Mouse (Mus musculus) Patski (cell line): Measurements from ENCODE around the gene Sh3tc1. TPM values are rescaled to one million over a fixed set of nuclear protein-coding genes. Genes with fewer than 3 reads are reported as not detected.

Experiments used
- ATAC-seq: fragments of 100-300 bp; one replicate; pipeline ENCODE4 v1.8.0; 2021
- CTCF ChIA-PET: fragments of 350-600 bp; sonication (Branson Sonifier 250); formaldehyde crosslinking; loops from one replicate; lab custom pipeline; 2022; ENCODE audit warnings: inconsistent platforms; lab: Charles Lee
- POLR2A ChIA-PET: fragments of 350-600 bp; sonication (Branson Sonifier 250); formaldehyde crosslinking; loops from one replicate; lab custom pipeline; 2022; ENCODE audit warnings: antibody characterized with exemption, inconsistent platforms; lab: Charles Lee
- DNase-seq: peaks from one replicate; pipeline ENCODE4 v3.0.0-alpha.2; 2011; ENCODE audit warnings: low read depth, low spot score
- H3K27me3 ChIP-seq: fragments of 371-371 bp; one replicate; pipeline ENCODE4 v1.5.1; 2021
- CTCF ChIP-seq: fragments of 100-300 bp; IDR thresholded peaks from one replicate; pipeline ENCODE4 v1.5.1; 2021
- in situ Hi-C: fragments of 300-500 bp; cut with MboI; formaldehyde crosslinking; loops from 3 replicates; pipeline ENCODE4 v1.11.1; 2018; ENCODE audit warnings: low pct_unique_long_range_greater_than_20kb, mixed read lengths
- polyA plus RNA-seq: library from polyadenylated mRNA; unstranded; gene quantifications from one replicate; pipeline ENCODE4 v1.2.3, GENCODE M21; 2021

Gene Sh3tc1
- polyA plus RNA-seq = 25.1 TPM

GRCm38 (mm10) chr5:35739536-35740278 is at the start of gene Sh3tc1:
Sh3tc1 (minus strand) TSS chr5:35739987.
- in situ Hi-C loops = no loop called here
- ChIA-PET POLR2A (no interaction called here), CTCF (interaction anchor here (1.4 to 2.8 kb wide), 2 partner anchors 16 to 26 kb away, joined by 6 to 8 read pairs; no protein-coding TSS in a partner anchor)
- no peak for ATAC-seq
- no peak for TF ChIP-seq CTCF
- no peaks in the 10 kb centered on the region for H3K27me3 ChIP-seq
- DNase-seq = no peak

- TF ChIP-seq CTCF = no peak
- in situ Hi-C loops = no loop called here
- no peaks in the 10 kb centered on the region for H3K27me3 ChIP-seq
- ChIA-PET CTCF (interaction anchor here (0.7 to 1.4 kb wide), 3 partner anchors 9 to 18 kb away, joined by 3 read pairs; no protein-coding TSS in a partner anchor), POLR2A (no interaction called here)
- no peak for ATAC-seq
- DNase-seq = no peak
Observed at GRCm38 (mm10) chr5:35788719-35789118, 48.9 kb upstream of the Sh3tc1 start.

GRCm38 (mm10) chr5:35787847-35788246 is 48.1 kb upstream of the Sh3tc1 start:
- ATAC-seq (no peak), DNase-seq (no peak)
- ChIA-PET POLR2A (no interaction called here), CTCF (interaction anchor here (0.7 kb wide), 1 partner anchor 8 kb away, joined by 3 read pairs; no protein-coding TSS in a partner anchor)
- TF ChIP-seq CTCF = no peak
- in situ Hi-C loops = no loop called here
- H3K27me3 ChIP-seq = no peaks in the 10 kb centered on the region

GRCm38 (mm10) chr5:35785853-35786252 is 46.1 kb upstream of the Sh3tc1 start:
- DNase-seq (no peak), ATAC-seq (no peak)
- CTCF ChIA-PET = interaction anchor here (5.6 kb wide), 1 partner anchor 10 kb away, joined by 19 read pairs; no protein-coding TSS in a partner anchor
- in situ Hi-C loops = no loop called here
- no peaks in the 10 kb centered on the region for H3K27me3 ChIP-seq
- TF ChIP-seq CTCF = no peak
- POLR2A ChIA-PET = no interaction called here

- ChIA-PET CTCF (interaction anchor here (1.5 to 5.6 kb wide), 2 partner anchors 13 to 17 kb away, joined by 4 to 19 read pairs; no protein-coding TSS in a partner anchor), POLR2A (no interaction called here)
Observed at GRCm38 (mm10) chr5:35782648-35783180, 42.9 kb upstream of the Sh3tc1 start.

GRCm38 (mm10) chr5:35781116-35781515 is 41.3 kb upstream of the Sh3tc1 start:
- DNase-seq (no peak), ATAC-seq (no peak)
- in situ Hi-C loops = no loop called here
- H3K27me3 ChIP-seq = no peaks in the 10 kb centered on the region
- ChIA-PET CTCF (interaction anchor here (2.6 kb wide), 1 partner anchor 14 kb away, joined by 11 read pairs; no protein-coding TSS in a partner anchor), POLR2A (no interaction called here)
- no peak for TF ChIP-seq CTCF

More at GRCm38 (mm10) chr5:35782648-35783180, 42.9 kb upstream of the Sh3tc1 start:
- ATAC-seq (no peak), DNase-seq (no peak)
- H3K27me3 ChIP-seq = no peaks in the 10 kb centered on the region
- TF ChIP-seq CTCF = no peak
- in situ Hi-C loops = no loop called here

- no peak for TF ChIP-seq CTCF
- ChIA-PET POLR2A (interaction anchor here (0.6 kb wide), 1 partner anchor 656 kb away, joined by 3 read pairs; no protein-coding TSS in a partner anchor), CTCF (interaction anchor here (1.1 to 2.7 kb wide), 2 partner anchors 19 to 22 kb away, joined by 3 to 6 read pairs; no protein-coding TSS in a partner anchor)
- in situ Hi-C loops = no loop called here
- DNase-seq (no peak), ATAC-seq (no peak)
- H3K27me3 ChIP-seq = no peaks in the 10 kb centered on the region
Observed at GRCm38 (mm10) chr5:35774137-35774424, 34.3 kb upstream of the Sh3tc1 start.

GRCm38 (mm10) chr5:35773274-35774136 is 33.7 kb upstream of the Sh3tc1 start:
- in situ Hi-C loops = no loop called here
- ChIA-PET POLR2A (no interaction called here), CTCF (interaction anchor here (1.1 to 2.7 kb wide), 2 partner anchors 18 to 22 kb away, joined by 3 to 6 read pairs; no protein-coding TSS in a partner anchor)
- H3K27me3 ChIP-seq = no peaks in the 10 kb centered on the region
- DNase-seq (no peak), ATAC-seq (peak; percentile 48)
- no peak for TF ChIP-seq CTCF

- ATAC-seq = no peak
- no peaks in the 10 kb centered on the region for H3K27me3 ChIP-seq
- no peak for TF ChIP-seq CTCF
- POLR2A ChIA-PET = no interaction called here
- CTCF ChIA-PET = no interaction called here
- in situ Hi-C loops = no loop called here
- DNase-seq = no peak
Observed at GRCm38 (mm10) chr5:35770891-35771663, 31.3 kb upstream of the Sh3tc1 start.

GRCm38 (mm10) chr5:35770246-35770645 is 30.5 kb upstream of the Sh3tc1 start:
- TF ChIP-seq CTCF = no peak
- in situ Hi-C loops = no loop called here
- no peak for DNase-seq
- POLR2A ChIA-PET = no interaction called here
- no peak for ATAC-seq
- CTCF ChIA-PET = no interaction called here
- H3K27me3 ChIP-seq = no peaks in the 10 kb centered on the region
